Mouse (Mus musculus) thymus, postnatal 10 days (tissue): ENCODE measurements around the gene Tgtp1.
"Not testable (repeated sequence)": the region's sequence is repeated elsewhere in the genome, so short reads cannot be mapped to it uniquely, and the experiment has no call there.

Experiments
- DNase-seq, 2 experiments: peaks; one replicate each; pipeline ENCODE4 v3.0.0; 2021; ENCODE audit warnings: low spot score in 2 of 2

Tgtp1 gene

GRCm38 (mm10) chr11:48994018-48994417 is at the start of gene Tgtp1:
Tgtp1 (minus strand) TSS chr11:48994172.
- DNase-seq, result not testable (repeated sequence)

- DNase-seq, result not testable (repeated sequence)
Measured at GRCm38 (mm10) chr11:49012074-49012473, 18.1 kb upstream of the Tgtp1 start.

- not testable (repeated sequence) for DNase-seq
Measured at GRCm38 (mm10) chr11:49006785-49007184, 12.8 kb upstream of the Tgtp1 start.

GRCm38 (mm10) chr11:49006317-49006716 is 12.3 kb upstream of the Tgtp1 start:
- not testable (repeated sequence) for DNase-seq

GRCm38 (mm10) chr11:49000411-49000810 is 6.4 kb upstream of the Tgtp1 start:
- DNase-seq, result not testable (repeated sequence)

- not testable (repeated sequence) for DNase-seq
Measured at GRCm38 (mm10) chr11:48993296-48993695, 676 bp downstream of the Tgtp1 start.

GRCm38 (mm10) chr11:48991740-48992520 is 2.0 kb downstream of the Tgtp1 start, which contains the start of gene Gm12185:
Gm12185 (minus strand) TSS chr11:48992226.
- not testable (repeated sequence) for DNase-seq

- not testable (repeated sequence) for DNase-seq
Measured at GRCm38 (mm10) chr11:48989981-48990380, 4.0 kb downstream of the Tgtp1 start.

GRCm38 (mm10) chr11:48988219-48988618 is 5.8 kb downstream of the Tgtp1 start:
- not testable (repeated sequence) for DNase-seq

- not testable (repeated sequence) for DNase-seq
Measured at GRCm38 (mm10) chr11:48982848-48983247, 11.1 kb downstream of the Tgtp1 start.

- DNase-seq, result not testable (repeated sequence)
Measured at GRCm38 (mm10) chr11:48980052-48980451, 13.9 kb downstream of the Tgtp1 start.

- not testable (repeated sequence) for DNase-seq
Measured at GRCm38 (mm10) chr11:48979251-48979650, 14.7 kb downstream of the Tgtp1 start, which contains the start of gene 9930111J21Rik1. 9930111J21Rik1 (minus strand) TSS chr11:48979398.

GRCm38 (mm10) chr11:48978240-48978939 is 15.6 kb downstream of the Tgtp1 start, which contains the start of gene Olfr56:
Olfr56 (plus strand) TSS chr11:48978889.
- DNase-seq, result not testable (repeated sequence)

GRCm38 (mm10) chr11:48974686-48975085 is 19.3 kb downstream of the Tgtp1 start:
- DNase-seq, result not testable (repeated sequence)

GRCm38 (mm10) chr11:48946090-48946489 is 47.9 kb downstream of the Tgtp1 start, which contains the start of gene Psme2b:
Psme2b (minus strand) TSS chr11:48946190.
- DNase-seq, result not testable (repeated sequence)

GRCm38 (mm10) chr11:48939286-48939685 is 54.7 kb downstream of the Tgtp1 start:
- not testable (repeated sequence) for DNase-seq
